In the genomic region with DNA sequence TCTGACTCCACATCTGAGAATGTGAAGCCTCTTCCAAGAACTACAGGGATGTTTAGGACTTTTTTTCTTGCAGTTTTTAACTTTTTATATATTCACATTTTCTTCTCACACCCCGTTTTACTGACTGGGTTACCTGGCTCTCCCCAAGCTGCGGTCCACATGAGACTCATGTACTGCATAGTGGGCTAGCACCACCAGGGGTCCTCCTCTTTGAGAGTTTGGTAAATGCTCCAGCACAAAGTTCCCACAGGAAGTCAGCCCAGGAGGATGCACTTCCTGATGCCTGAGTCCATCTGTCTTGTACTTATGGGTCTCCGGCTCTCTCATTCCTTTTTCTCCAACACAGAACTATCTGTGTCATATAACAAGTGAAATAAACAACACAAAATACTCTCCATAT, we compare ENCODE assay signal across 10 mouse cellular contexts. TPM values are rescaled to one million over a fixed set of nuclear protein-coding genes. Genes with fewer than 3 reads are reported as not detected.
A peak's percentile ranks its signal among the peaks of the same experiment; 100 is the strongest.
DNase-seq lines count a peak whose midpoint lies in the region; ATAC-seq and TF ChIP-seq lines count a peak whose summit lies in the region.
"Had no signal": no experiment of that assay in that cellular context is flagged by ENCODE, and none has a peak within 500 bp of the region (broad histone marks: within the 10 kb centered on the region; RNA-seq: fewer than 3 reads in every experiment).

No protein-coding gene starts in this region.

- no peak for DNase-seq in heart, postnatal 0 days (ENCODE audit: low spot score)
- no peak for DNase-seq in heart, postnatal 36 days
- DNase-seq in liver, postnatal 0 days = peak; percentile 21
- no peak for DNase-seq in liver
- DNase-seq in embryo, embryonic 10.5 days (ENCODE audit: low spot score) = peak; percentile 48
- peak; percentile 8 for DNase-seq in retina, embryonic 14.5 days (ENCODE audit: low spot score)
- DNase-seq in left cerebral cortex, adult 18-20 months (ENCODE audit: low spot score in 2 of 2) = no peak

- peak; percentile 43 for TF ChIP-seq CTCF in heart, postnatal 0 days (IDR thresholded peaks at IDR 0.05; ENCODE audit: low read depth)
- TF ChIP-seq CTCF in liver, postnatal 0 days (IDR thresholded peaks at IDR 0.05; ENCODE audit: low read depth) = peak; percentile 45; the same call in 1 of the 2 replicates

- H3K27me3 ChIP-seq in heart, postnatal 0 days (ENCODE audit: control insufficient read depth, insufficient read depth, low read length) = no peaks in the 10 kb centered on the region
- no peaks in the 10 kb centered on the region for H3K27me3 ChIP-seq in liver, postnatal 0 days (ENCODE audit: insufficient read depth, low read length)
- H3K27me3 ChIP-seq: embryonic facial prominence, embryonic 13.5 days; limb, embryonic 13.5 days; stomach, embryonic 15.5 days had no signal

- H3K4me3 ChIP-seq in heart, postnatal 0 days (ENCODE audit: low read depth, low read length) = no peak overlapping the region
- no peak overlapping the region for H3K4me3 ChIP-seq in liver, postnatal 0 days (ENCODE audit: low read depth, low read length)
- H3K4me3 ChIP-seq: embryonic facial prominence, embryonic 13.5 days; limb, embryonic 13.5 days; stomach, embryonic 15.5 days had no signal

- intact Hi-C loops in heart, postnatal 36 days (cut with DNase I) = no loop called here

- 76% methylated on average over 3 of the region's 3 CpGs for WGBS in heart, postnatal 0 days
- WGBS in liver, postnatal 0 days (ENCODE audit: insufficient replicate concordance) = 76% methylated on average over 3 of the region's 3 CpGs

- H3K36me3 ChIP-seq in heart, postnatal 0 days (replicated peaks; ENCODE audit: control insufficient read depth, insufficient read depth, low read length) = peaks cover 58% of the 10 kb centered on the region
- peaks cover 28% of the 10 kb centered on the region for H3K36me3 ChIP-seq in liver, postnatal 0 days (replicated peaks; ENCODE audit: insufficient read depth, low read length)

- no peak for TF ChIP-seq EP300 in heart, postnatal 0 days (IDR thresholded peaks at IDR 0.05; ENCODE audit: low read depth)
- TF ChIP-seq EP300 in liver, postnatal 0 days (IDR thresholded peaks at IDR 0.05; ENCODE audit: low read depth) = no peak

- H3K4me2 ChIP-seq in heart, postnatal 0 days (ENCODE audit: low read depth, low read length) = no peak overlapping the region
- no peak overlapping the region for H3K4me2 ChIP-seq in liver, postnatal 0 days (ENCODE audit: low read depth, low read length)
- H3K4me2 ChIP-seq: embryonic facial prominence, embryonic 13.5 days; limb, embryonic 13.5 days; stomach, embryonic 15.5 days had no signal

- no peak for ATAC-seq in heart, postnatal 0 days (ENCODE audit: insufficient read depth, low read depth)
- no peak for ATAC-seq in liver, postnatal 0 days

- no peaks in the 10 kb centered on the region for H3K9me3 ChIP-seq in heart, postnatal 0 days (replicated peaks; ENCODE audit: control insufficient read depth, low read length)
- no peaks in the 10 kb centered on the region for H3K9me3 ChIP-seq in liver, postnatal 0 days (ENCODE audit: low read length)
- H3K9me3 ChIP-seq: embryonic facial prominence, embryonic 13.5 days; limb, embryonic 13.5 days; stomach, embryonic 15.5 days had no signal

- no peak overlapping the region for H3K9ac ChIP-seq in heart, postnatal 0 days (replicated peaks; ENCODE audit: low read depth, low read length)
- no peak overlapping the region for H3K9ac ChIP-seq in liver, postnatal 0 days (replicated peaks)
- H3K9ac ChIP-seq: embryonic facial prominence, embryonic 13.5 days; limb, embryonic 13.5 days; stomach, embryonic 15.5 days had no signal

- no peaks in the 10 kb centered on the region for H3K4me1 ChIP-seq in heart, postnatal 0 days (ENCODE audit: control insufficient read depth, insufficient read depth)
- no peaks in the 10 kb centered on the region for H3K4me1 ChIP-seq in liver, postnatal 0 days (ENCODE audit: insufficient read depth)
- H3K4me1 ChIP-seq: embryonic facial prominence, embryonic 13.5 days; limb, embryonic 13.5 days; stomach, embryonic 15.5 days had no signal

- no peak overlapping the region for H3K27ac ChIP-seq in heart, postnatal 0 days (ENCODE audit: low read depth)
- no peak overlapping the region for H3K27ac ChIP-seq in liver, postnatal 0 days (ENCODE audit: low read depth)
- H3K27ac ChIP-seq: embryonic facial prominence, embryonic 13.5 days; limb, embryonic 13.5 days; stomach, embryonic 15.5 days had no signal

RNA-seq across cellular contexts. Expression of gene Camsap1, which starts 35.1 kb away (rescaled TPM):
- 8.9 and 12.7 TPM in 2 replicates for total RNA-seq in heart, postnatal 0 days (2014; rRNA removed; ENCODE audit: low replicate concordance)
- polyA plus RNA-seq in heart, postnatal 0 days (2015; fragmentation: Nextera tagmentation; extraction: Ambion mirVana) = 5.7 TPM in 2 replicates
- 10 to 100 TPM; 37.9 to 46.2 TPM for total RNA-seq in heart, postnatal 36 days (2021)
- 3.1 and 3.3 TPM in 2 replicates for polyA plus RNA-seq in liver, postnatal 0 days (2015; fragmentation: Nextera tagmentation; extraction: Ambion mirVana)
- 100 to 1,000 TPM; 155 to 171 TPM for total RNA-seq in left cerebral cortex, adult 18-20 months (2021)

Comparison
In these comparisons a context has a peak if more than half of its experiments do, and no peak if none do; other contexts are left out.
1. DNase-seq: peak in liver, postnatal 0 days (single experiment), embryo, embryonic 10.5 days (single experiment) and retina, embryonic 14.5 days (single experiment); none in heart, postnatal 0 days (single experiment), heart, postnatal 36 days (0 of 2), liver (single experiment) and left cerebral cortex, adult 18-20 months (0 of 2).